Mouse (Mus musculus): Measurements from ENCODE around the gene Gabra4. TPM values are rescaled to one million over a fixed set of nuclear protein-coding genes. Genes with fewer than 3 reads are reported as not detected.

Gabra4 gene
- polyA plus RNA-seq (2016; fragmentation: Nextera tagmentation; extraction: Ambion mirVana): 5.8 and 6.8 TPM in 2 replicates

DNA sequence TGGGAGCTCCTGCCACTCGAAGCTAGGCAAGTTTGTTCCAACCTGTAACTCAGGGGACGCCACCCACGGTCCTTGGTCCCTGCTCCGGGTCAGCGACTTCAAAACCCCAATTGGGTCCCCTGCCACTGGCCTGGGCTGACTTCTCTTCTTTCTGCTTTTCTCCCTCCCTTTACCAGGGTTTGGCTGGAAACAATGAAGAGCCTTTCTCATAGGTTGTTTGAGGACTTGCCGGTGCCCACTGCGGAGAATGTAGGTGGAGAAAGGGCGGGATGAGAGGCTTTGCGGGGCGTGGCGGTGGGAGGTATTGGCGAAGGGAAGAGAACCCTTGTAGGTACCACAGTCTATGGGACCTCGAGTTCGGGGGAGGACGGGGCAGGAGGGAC is at the start of gene Gabra4:
Gene Gabra4, minus strand, starts transcription at position 194 of the 383 bp plus-strand sequence.
- ATAC-seq (ENCODE audit: insufficient number of reproducible peaks, insufficient read depth, low FRiP score, low TSS enrichment): peak; percentile 64; the same call in 1 of the 2 replicates
- peak within 1 kb of the TSS; percentile 38; the same call in 1 of the 2 replicates for H3K9ac ChIP-seq
- WGBS: under 1% methylated on average over 15 of the region's 15 CpGs
- peak within 1 kb of the TSS; percentile 49 for H3K4me3 ChIP-seq
- H3K27me3 ChIP-seq: peaks cover 24% of the 10 kb centered on the region
- no peaks in the 10 kb centered on the region for H3K4me1 ChIP-seq
- H3K4me2 ChIP-seq (replicated peaks): peak within 1 kb of the TSS; percentile 88
- no peaks in the 10 kb centered on the region for H3K9me3 ChIP-seq
- no peaks in the 10 kb centered on the region for H3K36me3 ChIP-seq
- H3K27ac ChIP-seq: no peak within 1 kb of the TSS

DNA sequence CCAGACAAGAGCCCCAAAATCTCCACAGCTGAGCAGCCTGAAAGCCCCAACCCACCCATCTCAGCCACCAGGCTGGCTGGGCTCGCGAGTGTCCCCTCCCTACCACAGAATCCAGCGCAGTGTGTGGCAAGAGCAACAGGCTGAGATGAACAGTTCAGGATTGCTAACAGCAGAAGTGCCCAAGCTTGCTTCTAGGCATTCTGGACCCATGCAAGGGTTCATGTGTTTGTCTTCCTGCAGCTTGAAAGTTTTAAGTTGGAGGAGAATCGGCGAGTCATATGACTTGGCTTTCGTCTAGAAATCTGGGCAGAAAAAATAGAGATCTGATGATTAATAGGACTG is 43.1 kb upstream of the Gabra4 start:
- H3K4me3 ChIP-seq: peak overlapping the region; percentile 54
- H3K4me2 ChIP-seq (replicated peaks): peak overlapping the region; percentile 90
- no peaks in the 10 kb centered on the region for H3K36me3 ChIP-seq
- peaks cover 11% of the 10 kb centered on the region; the same call in 1 of the 2 replicates for H3K4me1 ChIP-seq
- ATAC-seq (ENCODE audit: insufficient number of reproducible peaks, insufficient read depth, low FRiP score, low TSS enrichment): no peak; the same call in 1 of the 2 replicates
- H3K27me3 ChIP-seq: peaks cover 14% of the 10 kb centered on the region
- peak overlapping the region; percentile 46 for H3K9ac ChIP-seq
- no peaks in the 10 kb centered on the region for H3K9me3 ChIP-seq
- 2% methylated on average over 6 of the region's 6 CpGs for WGBS
- no peak overlapping the region for H3K27ac ChIP-seq

DNA sequence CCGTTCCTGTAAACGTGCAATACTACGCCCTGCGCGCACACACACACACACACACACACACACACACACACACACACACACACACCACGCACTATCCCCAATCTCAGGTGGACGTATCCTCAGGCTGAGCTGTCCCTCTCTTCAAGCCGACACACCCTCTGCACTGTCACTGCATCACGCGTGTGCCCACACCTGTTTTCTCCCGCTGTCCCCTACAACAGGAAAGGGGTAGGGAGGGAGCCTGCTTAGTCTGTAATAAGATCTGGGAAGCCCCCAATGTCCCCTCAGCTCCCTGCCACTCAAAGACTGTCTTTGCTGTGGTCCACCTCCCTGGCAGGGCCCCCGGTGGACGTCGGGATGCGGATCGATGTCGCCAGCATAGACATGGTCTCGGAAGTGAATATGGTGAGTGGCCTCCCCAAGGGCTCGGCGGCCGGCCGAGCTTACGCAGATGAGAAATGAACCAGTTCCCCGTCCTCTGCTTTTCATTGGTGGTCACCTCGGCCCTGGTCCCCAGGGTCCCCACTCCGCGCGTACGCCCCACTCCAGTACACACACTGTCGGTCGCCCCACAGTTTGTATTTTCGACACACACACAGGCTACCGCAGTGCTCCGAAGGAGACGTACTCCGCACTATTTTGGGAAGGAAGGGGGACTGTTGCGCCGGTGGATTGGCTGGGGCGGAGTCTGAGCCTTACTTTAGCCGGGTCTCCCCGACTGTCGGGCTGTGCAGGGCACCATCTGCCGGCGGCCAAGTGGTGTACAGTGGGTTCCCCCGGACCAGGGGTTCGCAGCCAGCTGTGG is 42.6 kb upstream of the Gabra4 start:
- under 1% methylated on average over 46 of the region's 46 CpGs for WGBS
- H3K27me3 ChIP-seq: peaks cover 14% of the 10 kb centered on the region
- H3K4me1 ChIP-seq: peaks cover 11% of the 10 kb centered on the region; the same call in 1 of the 2 replicates
- no peaks in the 10 kb centered on the region for H3K36me3 ChIP-seq
- ATAC-seq (ENCODE audit: insufficient number of reproducible peaks, insufficient read depth, low FRiP score, low TSS enrichment): peak; percentile 90
- no peak overlapping the region for H3K27ac ChIP-seq
- peak overlapping the region; percentile 46 for H3K9ac ChIP-seq
- peak overlapping the region; percentile 90 for H3K4me2 ChIP-seq (replicated peaks)
- H3K9me3 ChIP-seq: no peaks in the 10 kb centered on the region
- H3K4me3 ChIP-seq: peak overlapping the region; percentile 54

DNA sequence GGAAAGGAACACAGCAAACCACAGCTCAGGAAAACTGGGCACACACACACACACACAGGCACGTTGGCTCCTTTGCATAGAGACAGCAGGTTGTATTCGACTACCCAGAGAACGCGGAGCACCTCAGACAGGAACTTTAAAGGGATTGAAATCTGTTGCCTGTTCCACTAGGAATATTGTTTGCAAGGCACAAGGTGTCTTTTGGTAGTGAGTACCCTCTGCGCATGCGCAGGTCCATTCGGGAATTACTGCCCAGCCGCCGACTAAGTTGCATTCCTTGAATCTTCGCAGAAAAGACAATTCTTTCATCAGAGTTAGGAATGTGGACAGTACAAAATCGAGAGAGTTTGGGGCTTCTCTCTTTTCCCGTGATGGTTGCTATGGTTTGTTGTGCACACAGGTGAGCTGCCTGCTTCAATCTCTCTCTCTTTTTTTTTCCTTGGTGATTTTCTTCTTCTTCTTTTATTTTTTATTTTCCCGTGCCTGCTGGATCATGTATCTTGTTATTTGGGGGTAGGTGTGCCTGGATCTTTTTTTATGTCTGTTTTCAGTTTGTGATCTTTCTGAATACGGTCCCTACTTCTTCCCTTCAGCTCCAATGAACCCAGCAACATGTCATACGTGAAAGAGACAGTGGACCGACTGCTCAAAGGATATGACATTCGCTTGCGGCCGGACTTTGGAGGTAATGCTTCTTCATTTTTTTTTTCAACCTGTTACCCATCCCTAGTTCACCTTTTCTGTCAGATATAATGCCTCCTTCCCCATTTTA is 41.8 kb upstream of the Gabra4 start:
- ATAC-seq (ENCODE audit: insufficient number of reproducible peaks, insufficient read depth, low FRiP score, low TSS enrichment): no peak
- H3K9me3 ChIP-seq: no peaks in the 10 kb centered on the region
- H3K27me3 ChIP-seq: peaks cover 14% of the 10 kb centered on the region
- 1% methylated on average over 19 of the region's 19 CpGs for WGBS
- H3K36me3 ChIP-seq: no peaks in the 10 kb centered on the region
- peak overlapping the region; percentile 90 for H3K4me2 ChIP-seq (replicated peaks)
- peaks cover 11% of the 10 kb centered on the region; the same call in 1 of the 2 replicates for H3K4me1 ChIP-seq
- H3K27ac ChIP-seq: no peak overlapping the region
- H3K9ac ChIP-seq: no peak overlapping the region
- peak overlapping the region; percentile 54 for H3K4me3 ChIP-seq

DNA sequence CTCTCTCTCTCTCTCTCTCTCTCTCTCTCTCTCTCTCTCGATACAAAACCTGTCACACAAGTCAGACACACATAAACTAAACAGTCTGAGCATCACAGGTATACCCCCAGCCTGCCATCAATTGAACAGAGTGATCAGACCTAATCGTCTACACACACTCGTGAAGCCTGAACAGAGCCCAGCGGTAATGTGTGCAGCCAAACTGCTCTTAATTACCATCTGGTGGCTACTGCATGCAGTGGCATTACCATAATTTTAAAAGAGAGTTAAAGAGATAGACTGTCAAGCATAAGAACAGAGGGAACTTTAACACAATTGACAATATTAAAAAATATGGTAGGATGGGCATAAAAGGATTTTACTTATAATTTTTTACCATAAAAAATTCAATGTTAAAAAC is 7.5 kb upstream of the Gabra4 start:
- Histone ChIP-seq H3K4me3 (no peak overlapping the region), H3K27ac (no peak overlapping the region), H3K9ac (no peak overlapping the region), H3K4me1 (no peaks in the 10 kb centered on the region), H3K36me3 (no peaks in the 10 kb centered on the region), H3K27me3 (no peaks in the 10 kb centered on the region), H3K9me3 (no peaks in the 10 kb centered on the region), H3K4me2 (replicated peaks) (no peak overlapping the region)
- no peak for ATAC-seq (ENCODE audit: insufficient number of reproducible peaks, insufficient read depth, low FRiP score, low TSS enrichment)
- 27% methylated on average over 4 of the region's 4 CpGs for WGBS

DNA sequence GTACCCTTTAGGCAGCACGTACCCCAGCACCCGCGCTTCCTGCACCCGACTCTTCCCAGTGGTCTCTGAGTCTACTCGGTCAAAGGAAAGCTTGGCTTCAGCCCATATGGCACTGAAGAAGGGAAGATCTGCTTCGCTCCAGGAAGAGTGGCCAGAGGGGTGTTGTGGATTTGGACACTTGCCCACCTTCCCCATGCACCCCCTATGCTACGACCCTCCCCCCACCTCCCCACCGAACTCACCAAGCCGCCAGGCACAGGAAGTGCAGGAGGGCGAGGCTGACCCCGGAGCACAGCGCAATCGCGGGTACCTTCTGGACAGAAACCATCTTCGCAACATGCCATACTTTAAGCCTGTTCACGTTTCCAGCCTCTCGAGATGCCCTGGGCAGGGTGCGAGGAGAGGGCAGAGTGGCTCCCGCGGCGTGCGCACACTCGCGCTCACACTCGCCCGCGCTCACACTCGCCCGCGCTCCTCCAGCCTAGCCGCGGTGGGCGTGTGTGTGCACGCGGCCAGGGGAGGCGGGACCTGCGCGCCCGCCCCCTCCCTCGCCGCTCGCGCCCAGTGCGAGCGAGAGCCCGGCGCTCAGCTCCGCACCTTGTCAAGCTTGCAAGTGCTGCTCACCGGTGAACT is 510 bp downstream of the Gabra4 start, which contains the start of gene Gabrb1:
Gene Gabrb1, plus strand, starts transcription at position 632 of the 633 bp plus-strand sequence.
- Histone ChIP-seq H3K9ac (peak within 1 kb of the TSS; percentile 38; the same call in 1 of the 2 replicates), H3K9me3 (no peaks in the 10 kb centered on the region), H3K36me3 (no peaks in the 10 kb centered on the region), H3K27ac (no peak within 1 kb of the TSS), H3K27me3 (peaks cover 24% of the 10 kb centered on the region), H3K4me1 (no peaks in the 10 kb centered on the region), H3K4me3 (peak within 1 kb of the TSS; percentile 49), H3K4me2 (replicated peaks) (peak within 1 kb of the TSS; percentile 88)
- under 1% methylated on average over 49 of the region's 49 CpGs for WGBS
- peak; percentile 84 for ATAC-seq (ENCODE audit: insufficient number of reproducible peaks, insufficient read depth, low FRiP score, low TSS enrichment)

DNA sequence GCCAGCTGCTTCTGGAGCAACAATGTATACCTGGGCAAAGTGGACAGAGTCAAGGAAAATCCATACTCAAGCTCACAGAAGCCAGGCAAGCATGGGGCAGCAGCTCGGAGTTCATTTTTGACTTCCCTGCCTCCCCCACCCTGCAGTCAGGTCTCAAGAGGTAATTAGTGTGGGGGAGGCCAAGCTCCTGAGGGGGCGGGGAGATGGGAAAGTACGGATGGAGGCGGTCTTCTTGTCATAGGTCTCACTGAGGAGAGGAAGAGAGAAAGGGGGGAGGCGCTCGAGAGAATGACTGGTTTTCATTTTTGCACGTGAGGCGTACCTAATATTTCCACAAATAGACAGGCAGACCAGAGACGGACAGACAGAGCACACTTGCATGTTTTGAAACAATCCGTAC is 1.3 kb downstream of the Gabra4 start:
- Histone ChIP-seq H3K4me1 (no peaks in the 10 kb centered on the region), H3K36me3 (no peaks in the 10 kb centered on the region), H3K27ac (no peak overlapping the region), H3K27me3 (peaks cover 24% of the 10 kb centered on the region), H3K9ac (no peak overlapping the region), H3K9me3 (no peaks in the 10 kb centered on the region), H3K4me2 (replicated peaks) (peak overlapping the region; percentile 88), H3K4me3 (peak overlapping the region; percentile 49)
- WGBS: 6% methylated on average over 10 of the region's 10 CpGs
- ATAC-seq (ENCODE audit: insufficient number of reproducible peaks, insufficient read depth, low FRiP score, low TSS enrichment): no peak

DNA sequence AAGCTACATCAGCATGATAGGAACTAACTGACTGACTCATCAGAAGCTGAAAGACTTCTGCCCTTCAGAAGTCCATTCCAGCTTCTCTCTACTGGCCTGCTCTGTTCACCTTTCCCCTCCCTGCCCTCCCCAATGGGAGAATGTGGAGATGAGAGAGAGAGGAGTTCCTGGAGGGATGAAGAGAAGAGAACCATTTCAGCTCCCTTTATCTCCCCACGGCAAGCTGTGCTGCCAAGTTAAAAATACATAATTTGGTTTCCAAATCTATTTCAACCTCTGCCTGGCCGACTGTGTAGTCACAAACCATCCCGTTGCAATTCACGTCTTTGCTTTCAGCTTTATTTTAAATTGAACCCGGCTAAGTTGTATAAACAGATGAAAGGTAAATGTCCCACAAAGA is 4.1 kb downstream of the Gabra4 start:
- no peak overlapping the region for H3K27ac ChIP-seq
- no peak for ATAC-seq (ENCODE audit: insufficient number of reproducible peaks, insufficient read depth, low FRiP score, low TSS enrichment)
- H3K36me3 ChIP-seq: no peaks in the 10 kb centered on the region
- no peaks in the 10 kb centered on the region for H3K9me3 ChIP-seq
- H3K4me2 ChIP-seq (replicated peaks): no peak overlapping the region
- H3K4me3 ChIP-seq: no peak overlapping the region
- H3K4me1 ChIP-seq: no peaks in the 10 kb centered on the region
- WGBS: 87% methylated on average over 5 of the region's 5 CpGs
- no peak overlapping the region for H3K9ac ChIP-seq
- H3K27me3 ChIP-seq: peaks cover 21% of the 10 kb centered on the region

DNA sequence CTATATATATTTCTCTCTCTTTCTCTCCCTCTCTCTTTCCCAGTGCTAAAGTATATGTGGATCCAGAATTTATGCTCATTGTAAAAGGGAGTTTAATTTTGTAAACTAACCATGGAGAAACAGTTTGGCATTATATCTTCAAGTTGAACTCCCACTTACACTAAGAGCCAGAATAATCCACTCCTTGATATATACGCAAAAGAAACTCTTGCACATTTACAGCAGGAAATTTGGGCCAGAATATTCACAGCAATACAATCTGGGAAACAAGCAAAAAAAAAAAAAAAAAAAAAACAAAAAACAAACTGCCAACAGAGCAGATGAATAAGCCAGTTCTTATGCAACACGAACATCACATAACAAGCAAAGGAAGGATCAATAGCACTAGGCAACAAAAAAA is 10.0 kb downstream of the Gabra4 start:
- Histone ChIP-seq H3K27ac (no peak overlapping the region), H3K4me2 (replicated peaks) (no peak overlapping the region), H3K36me3 (no peaks in the 10 kb centered on the region), H3K4me1 (no peaks in the 10 kb centered on the region), H3K4me3 (no peak overlapping the region), H3K9ac (no peak overlapping the region), H3K27me3 (no peaks in the 10 kb centered on the region), H3K9me3 (no peaks in the 10 kb centered on the region)
- no peak for ATAC-seq (ENCODE audit: insufficient number of reproducible peaks, insufficient read depth, low FRiP score, low TSS enrichment)
- 90% methylated on average over 2 of the region's 2 CpGs for WGBS

DNA sequence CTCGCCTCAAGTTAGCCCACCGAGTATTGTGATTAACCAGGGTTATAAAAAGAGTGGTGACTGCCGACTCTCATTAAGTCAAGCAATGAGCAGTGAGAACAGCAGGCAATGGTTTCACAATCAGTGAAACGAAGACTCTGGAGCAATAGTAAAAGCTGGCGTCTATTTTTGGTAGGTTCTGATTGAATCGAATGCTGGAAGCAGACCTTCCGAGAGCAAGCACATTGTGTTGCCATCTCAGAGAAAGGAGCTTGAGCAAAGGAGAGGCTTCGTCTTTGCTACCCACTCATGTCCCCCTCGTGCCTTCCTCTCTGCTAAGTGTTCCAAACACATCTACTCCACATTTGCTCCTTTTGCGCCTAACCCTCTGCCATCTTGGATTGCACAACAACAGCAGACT is 18.3 kb downstream of the Gabra4 start:
- Histone ChIP-seq H3K27me3 (no peaks in the 10 kb centered on the region), H3K4me3 (no peak overlapping the region), H3K9ac (no peak overlapping the region), H3K36me3 (no peaks in the 10 kb centered on the region), H3K27ac (no peak overlapping the region), H3K4me1 (no peaks in the 10 kb centered on the region), H3K9me3 (no peaks in the 10 kb centered on the region), H3K4me2 (replicated peaks) (no peak overlapping the region)
- ATAC-seq (ENCODE audit: insufficient number of reproducible peaks, insufficient read depth, low FRiP score, low TSS enrichment): no peak
- WGBS: 82% methylated on average over 10 of the region's 10 CpGs

DNA sequence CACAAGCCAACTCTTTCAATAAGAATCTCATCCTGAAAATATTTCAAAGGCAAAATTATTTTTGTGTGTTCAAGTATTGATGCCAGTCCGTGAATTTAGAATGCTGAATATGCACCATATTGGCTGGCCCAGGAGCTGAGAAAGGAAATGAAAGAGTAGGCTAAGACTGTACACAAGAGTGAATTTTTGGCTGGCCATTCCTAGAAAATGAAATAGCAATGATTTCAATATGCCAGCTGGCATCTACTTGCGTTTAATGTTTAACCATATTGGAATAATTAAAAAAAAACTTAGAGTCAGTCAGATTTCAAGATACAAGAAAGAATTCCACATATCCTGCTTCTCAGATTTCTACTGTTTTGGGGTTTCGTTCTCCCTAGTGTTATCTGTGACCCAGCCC is 30.3 kb downstream of the Gabra4 start:
- Histone ChIP-seq H3K36me3 (no peaks in the 10 kb centered on the region), H3K27me3 (no peaks in the 10 kb centered on the region), H3K4me2 (replicated peaks) (no peak overlapping the region), H3K4me3 (no peak overlapping the region), H3K9ac (no peak overlapping the region), H3K27ac (no peak overlapping the region), H3K9me3 (no peaks in the 10 kb centered on the region), H3K4me1 (no peaks in the 10 kb centered on the region)
- 72% methylated on average over 3 of the region's 3 CpGs for WGBS
- ATAC-seq (ENCODE audit: insufficient number of reproducible peaks, insufficient read depth, low FRiP score, low TSS enrichment): no peak
